Mouse (Mus musculus): ENCODE results near the gene Pla2g7.
A peak's percentile ranks its signal among the peaks of the same experiment; 100 is the strongest.

The Pla2g7 gene

DNA sequence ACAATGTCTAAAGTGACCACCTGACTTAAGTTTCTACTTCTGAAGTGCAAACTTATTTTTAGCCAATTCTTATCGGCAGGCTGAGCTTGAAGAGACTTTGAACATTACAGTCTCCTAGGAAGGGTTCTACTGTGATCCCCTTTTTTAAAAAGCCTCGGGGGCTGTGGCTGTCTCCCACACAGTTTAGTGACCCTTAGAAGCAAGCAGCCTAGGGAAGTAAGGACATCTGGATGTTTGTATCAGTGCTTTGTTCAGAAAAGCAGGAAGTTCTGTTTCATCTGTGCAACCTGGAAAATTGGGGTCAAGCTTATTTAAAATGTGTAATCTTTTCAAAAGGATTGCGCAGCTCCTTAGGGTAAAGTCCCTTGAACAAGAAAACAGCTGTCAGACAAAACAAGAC is 12.6 kb downstream of the Pla2g7 start:
- no peak for DNase-seq (ENCODE audit: low spot score in 2 of 2)

- peak; percentile 26 to 28 for DNase-seq (ENCODE audit: low spot score in 2 of 2)
Observed at GRCm38 (mm10) chr17:43581012-43581467, 13.1 kb downstream of the Pla2g7 start.

DNA sequence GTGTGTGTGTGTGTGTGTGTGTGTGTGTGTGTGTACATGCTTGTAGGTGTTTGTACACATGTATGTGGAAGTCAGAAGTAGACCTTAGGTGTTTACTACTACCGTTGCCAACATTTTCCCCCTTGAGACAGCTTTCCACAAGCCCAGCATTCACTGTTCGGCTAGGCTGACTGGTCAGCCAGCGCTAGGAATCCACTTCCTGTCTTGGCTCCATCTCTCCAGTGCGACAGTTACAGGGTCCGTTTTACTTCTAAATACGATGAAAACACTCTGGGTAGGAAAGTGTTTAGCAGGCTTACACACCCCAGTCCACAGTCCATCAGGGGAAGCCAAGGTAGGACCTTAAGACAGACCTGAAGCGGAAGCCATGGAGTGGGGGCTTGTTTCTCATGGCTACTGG is 16.9 kb downstream of the Pla2g7 start:
- DNase-seq (ENCODE audit: low spot score in 2 of 2): no peak

DNA sequence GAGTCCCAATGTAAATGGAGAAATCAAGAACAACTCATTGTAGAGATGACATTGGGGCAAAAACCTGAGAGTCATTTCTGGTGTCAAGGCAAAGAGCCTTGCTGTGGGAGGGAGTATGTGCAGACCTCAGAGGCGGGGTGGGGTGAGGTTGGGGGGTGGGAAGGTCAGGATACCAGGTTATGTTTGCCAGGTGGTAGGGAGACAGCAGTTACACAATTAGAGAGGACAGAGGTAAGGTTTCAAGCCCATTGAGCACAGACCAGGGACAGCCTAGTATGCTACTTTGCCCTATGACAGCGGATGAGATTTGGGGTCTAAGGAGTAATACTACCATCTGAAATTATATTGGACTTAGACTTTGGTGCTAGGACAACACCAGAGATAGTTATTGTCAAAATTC is 19.4 kb downstream of the Pla2g7 start:
- DNase-seq (ENCODE audit: low spot score in 2 of 2): no peak

- no peak for DNase-seq (ENCODE audit: low spot score in 2 of 2)
Observed at GRCm38 (mm10) chr17:43589750-43590149, 21.9 kb downstream of the Pla2g7 start.

DNA sequence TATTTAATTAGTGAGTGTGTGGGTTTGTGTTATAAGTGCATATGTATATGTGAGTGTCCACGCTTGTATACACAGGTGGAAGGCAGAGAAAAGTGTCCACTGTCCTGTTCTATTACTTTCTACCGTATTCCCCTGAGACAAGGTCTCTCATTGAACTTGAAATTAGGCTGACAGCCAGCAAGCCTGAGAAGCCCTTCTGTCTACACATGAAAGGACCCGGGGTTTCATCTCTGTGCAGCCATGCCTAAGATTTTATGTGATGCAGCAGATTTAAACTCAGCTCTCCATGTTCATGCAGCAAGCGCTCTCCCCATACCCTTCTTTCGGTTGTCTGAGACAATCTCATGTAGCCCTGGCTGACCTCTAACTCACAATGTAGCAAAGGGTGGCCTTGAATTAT is 22.6 kb downstream of the Pla2g7 start:
- DNase-seq (ENCODE audit: low spot score in 2 of 2): no peak

DNA sequence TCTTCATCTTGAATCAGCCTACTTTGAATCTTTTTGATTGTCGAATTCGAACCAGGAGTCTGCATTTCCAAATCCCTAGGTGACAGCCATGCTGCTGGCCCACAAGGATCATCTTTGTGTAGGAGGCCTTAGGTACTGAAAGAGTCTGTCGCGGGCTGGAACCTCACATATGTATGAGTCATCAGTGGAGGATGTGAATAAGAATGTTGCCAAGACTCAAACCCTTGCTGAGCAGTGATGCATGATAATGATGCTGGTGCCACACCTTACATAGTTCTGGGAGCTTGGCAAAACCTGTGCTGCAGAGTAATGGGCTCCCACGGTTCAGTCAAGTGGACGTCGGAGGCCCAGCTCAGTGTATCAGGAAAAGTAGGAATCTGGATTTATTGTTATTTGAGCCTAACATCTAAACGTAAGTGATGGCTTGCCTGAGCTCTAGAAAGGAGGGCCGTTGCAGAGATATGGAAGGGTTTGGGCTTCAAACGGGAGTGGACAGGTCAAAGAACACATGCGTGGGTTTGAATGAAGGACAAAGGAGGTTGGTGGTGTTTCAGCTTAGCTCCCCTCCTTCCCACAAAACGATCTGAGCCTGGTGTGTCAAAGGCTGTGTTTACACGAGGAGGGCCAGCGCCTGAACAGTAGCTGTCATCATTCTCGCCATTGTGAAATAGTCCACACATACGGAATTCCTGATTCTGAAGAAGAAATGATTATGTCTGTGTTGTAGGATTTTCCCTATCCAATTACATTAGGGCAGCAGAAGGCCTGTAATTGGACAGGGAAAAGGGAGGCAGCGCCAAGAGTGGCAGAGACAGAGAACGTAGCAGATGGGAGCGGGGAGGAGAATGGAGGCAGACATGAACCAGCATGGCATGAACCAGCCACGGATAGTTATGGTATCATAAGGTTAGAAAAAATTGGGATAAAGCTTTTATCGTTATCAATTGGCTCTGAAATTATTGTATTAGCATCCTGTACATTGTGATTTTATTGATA is 24.7 kb downstream of the Pla2g7 start:
- DNase-seq (ENCODE audit: low spot score in 2 of 2): no peak

DNA sequence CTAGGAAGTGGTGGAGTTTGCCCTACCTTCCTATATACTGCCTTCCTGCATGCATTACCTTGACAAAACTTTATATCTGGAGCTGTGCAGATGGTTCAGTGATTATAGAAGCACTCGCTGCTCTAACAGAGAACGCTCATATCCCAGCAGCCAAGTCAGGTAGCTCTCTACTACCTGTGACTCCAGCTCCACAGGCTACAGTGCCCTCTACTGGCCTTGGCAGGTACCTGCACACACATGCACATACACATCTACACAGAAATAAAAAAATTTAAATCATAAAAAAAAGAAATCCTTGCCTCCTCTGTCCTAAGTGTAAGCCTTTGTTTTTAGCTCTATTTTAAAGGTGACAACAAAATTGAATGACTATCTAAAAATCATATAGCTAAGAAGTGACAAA is 29.8 kb downstream of the Pla2g7 start:
- DNase-seq (ENCODE audit: low spot score in 2 of 2): no peak

DNA sequence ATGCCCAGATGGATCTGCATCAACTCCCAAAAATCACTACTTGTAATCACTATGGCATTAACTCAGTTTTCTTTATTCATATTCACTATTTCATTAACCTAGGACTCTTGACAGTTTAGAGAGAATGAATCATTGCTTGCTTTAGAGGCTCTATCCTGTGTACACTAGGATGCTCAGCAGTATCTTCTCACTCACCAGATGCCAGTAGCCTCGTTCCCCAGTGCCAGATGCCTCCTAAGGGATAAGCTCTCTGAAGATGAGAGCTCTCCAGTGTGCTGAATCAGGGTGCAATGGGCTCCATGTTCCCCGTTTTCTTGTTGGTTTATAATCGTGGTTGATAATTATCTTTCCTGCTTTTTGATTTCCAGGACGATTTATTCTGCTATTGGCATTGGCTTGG is 30.8 kb downstream of the Pla2g7 start:
- DNase-seq (ENCODE audit: low spot score in 2 of 2): no peak

DNA sequence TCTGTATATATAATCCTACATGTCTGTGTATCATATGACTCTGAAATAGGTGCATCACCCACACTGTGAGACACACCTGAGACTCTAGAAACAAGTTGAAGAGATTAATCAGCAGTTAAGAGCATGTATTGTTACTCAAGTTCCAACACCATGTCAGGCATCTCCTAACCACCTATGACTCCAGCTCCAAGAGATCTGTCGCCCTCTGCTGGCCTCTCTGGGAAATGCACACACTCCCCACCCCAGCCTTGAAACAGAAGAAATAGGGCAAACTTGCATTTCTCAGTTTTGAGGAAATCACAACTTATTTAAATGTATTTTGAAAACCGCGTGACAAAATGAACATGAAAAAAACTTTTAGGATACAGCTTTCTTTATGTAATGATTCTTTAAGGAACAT is 38.8 kb downstream of the Pla2g7 start:
- peak; percentile 48 to 65 for DNase-seq (ENCODE audit: low spot score in 2 of 2)

DNA sequence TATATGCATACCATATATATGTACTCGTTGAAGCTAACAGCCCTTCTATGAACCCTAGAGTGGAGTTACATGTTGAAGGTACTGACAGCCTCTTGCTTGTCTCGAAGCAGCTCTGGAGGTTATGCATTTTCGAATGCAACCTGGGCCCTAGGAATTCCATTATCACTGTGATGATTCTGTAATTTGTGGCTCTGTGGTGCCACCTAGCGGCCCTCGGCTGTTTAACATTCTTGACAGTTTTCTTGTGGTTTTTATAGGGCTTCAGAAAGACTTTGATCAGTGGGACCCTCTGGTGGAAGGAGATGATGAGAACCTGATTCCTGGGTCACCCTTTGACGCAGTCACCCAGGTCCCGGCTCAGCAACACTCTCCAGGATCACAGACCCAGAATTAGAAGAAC is 43.7 kb downstream of the Pla2g7 start:
- DNase-seq (ENCODE audit: low spot score in 2 of 2): peak; percentile 67 to 74

GRCm38 (mm10) chr17:43612221-43612620 is 44.3 kb downstream of the Pla2g7 start:
- no peak for DNase-seq (ENCODE audit: low spot score in 2 of 2)

DNA sequence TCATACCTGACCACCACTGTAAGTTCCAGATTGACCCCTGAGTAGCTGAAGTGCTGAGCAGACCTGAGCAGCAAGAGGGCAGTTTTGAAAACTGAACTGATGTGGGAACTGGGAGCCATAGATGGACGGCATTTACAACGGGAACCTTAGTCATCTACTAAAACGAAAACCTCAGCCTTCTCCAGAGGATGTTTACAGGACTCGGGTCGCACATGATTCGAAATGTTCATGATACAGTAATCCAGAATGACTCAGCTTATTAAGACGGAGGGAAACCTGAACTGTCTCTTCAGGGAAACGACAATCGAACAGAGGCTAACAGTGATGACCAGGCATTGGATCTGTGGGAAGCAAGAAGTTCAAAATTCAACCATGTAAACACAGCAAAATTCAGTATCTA is 51.3 kb downstream of the Pla2g7 start:
- no peak for DNase-seq (ENCODE audit: low spot score in 2 of 2)

GRCm38 (mm10) chr17:43622076-43622475 is 54.2 kb downstream of the Pla2g7 start:
- no peak for DNase-seq (ENCODE audit: low spot score in 2 of 2)

GRCm38 (mm10) chr17:43628246-43628645 is 60.3 kb downstream of the Pla2g7 start:
- DNase-seq (ENCODE audit: low spot score in 2 of 2): no peak

DNA sequence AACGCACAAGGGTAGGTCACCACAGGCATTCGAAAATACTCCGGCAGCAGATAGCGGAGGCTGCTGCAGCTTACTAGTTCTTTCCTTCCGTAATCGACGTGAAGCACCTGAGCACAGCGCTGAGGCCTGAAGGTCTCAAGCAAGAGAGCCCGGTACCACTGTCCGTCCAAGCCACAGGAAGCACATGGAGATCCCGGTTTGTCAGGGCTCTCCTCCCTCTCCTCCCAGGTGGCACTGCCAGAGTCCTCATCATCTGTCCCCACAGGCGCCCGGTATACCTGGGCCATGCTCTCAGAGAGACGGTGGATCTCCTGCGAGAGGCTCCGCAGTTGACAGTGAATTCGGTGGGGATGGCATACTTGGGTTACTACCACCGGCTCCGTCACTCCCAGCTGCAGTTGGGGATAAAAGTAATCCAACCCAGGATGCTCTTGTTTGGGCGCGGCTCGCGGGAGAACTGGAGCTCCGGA is 61.2 kb downstream of the Pla2g7 start:
- no peak for DNase-seq (ENCODE audit: low spot score in 2 of 2)

- peak in 1 of 2 experiments; percentile 48 for DNase-seq (ENCODE audit: low spot score in 2 of 2)
Observed at GRCm38 (mm10) chr17:43629496-43630426, 61.9 kb downstream of the Pla2g7 start, which contains the start of gene Tdrd6. TSS of gene Tdrd6 (minus strand) at chr17:43630299.

- DNase-seq (ENCODE audit: low spot score in 2 of 2): no peak
Observed at GRCm38 (mm10) chr17:43630427-43630760, 62.5 kb downstream of the Pla2g7 start.

DNA sequence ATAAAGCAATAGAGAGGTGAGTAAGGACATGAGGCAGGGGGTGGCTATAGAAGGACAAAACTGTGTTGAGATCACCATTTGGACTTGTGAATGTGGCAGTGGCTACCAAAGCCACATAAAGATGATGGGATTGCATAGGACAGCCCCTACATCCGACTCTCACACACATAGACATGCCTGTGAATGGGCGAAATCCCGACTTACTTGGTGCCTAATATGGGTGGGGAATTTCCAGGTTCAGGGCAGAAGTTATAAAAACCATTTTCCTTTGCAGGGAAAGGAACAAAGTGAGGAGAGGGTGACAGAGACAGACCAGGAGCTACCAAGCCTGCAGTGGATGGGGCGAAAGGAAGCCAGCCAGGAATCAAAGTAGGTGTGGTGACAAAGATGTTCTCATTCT is 69.2 kb downstream of the Pla2g7 start:
- no peak for DNase-seq (ENCODE audit: low spot score in 2 of 2)

DNA sequence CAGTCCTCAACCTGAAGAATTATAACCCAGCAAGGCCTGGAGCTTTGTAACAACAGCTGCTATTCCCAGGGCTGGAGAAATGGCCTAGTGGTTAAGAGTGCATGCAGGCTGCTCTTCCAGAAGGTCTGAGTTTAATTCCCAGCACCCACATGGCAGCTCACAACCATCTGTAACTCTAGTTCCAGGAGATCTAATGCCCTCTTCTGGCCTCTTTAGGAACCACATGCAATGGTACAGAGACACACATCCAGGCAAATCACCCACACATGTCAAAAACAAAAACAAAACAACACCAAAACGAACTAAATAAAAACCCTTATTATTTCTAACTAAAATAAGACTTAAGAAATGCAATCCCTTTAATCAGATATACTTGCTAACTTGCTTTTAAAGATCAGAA is 72.9 kb downstream of the Pla2g7 start:
- DNase-seq (ENCODE audit: low spot score in 2 of 2): no peak

DNA sequence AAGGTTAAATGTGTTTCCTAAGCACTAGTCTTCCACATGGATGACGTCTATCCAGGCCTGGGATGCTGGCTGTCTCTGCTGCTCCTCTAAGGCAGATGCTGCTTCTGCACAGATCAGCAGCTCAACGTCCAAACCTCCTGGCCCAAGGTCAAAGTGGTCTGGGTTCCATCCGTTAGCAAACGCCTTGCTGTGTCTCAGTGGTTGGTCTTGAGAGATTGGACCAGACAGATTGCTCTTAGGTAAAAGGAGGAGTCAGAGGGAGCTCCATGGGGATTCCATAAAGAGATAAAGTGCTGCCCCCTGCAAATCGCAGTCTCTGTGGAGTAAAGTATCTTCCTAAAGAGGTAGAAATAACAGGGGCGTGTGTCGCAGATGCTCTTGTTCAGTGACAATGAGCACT is 75.3 kb downstream of the Pla2g7 start:
- DNase-seq (ENCODE audit: low spot score in 2 of 2): no peak

DNA sequence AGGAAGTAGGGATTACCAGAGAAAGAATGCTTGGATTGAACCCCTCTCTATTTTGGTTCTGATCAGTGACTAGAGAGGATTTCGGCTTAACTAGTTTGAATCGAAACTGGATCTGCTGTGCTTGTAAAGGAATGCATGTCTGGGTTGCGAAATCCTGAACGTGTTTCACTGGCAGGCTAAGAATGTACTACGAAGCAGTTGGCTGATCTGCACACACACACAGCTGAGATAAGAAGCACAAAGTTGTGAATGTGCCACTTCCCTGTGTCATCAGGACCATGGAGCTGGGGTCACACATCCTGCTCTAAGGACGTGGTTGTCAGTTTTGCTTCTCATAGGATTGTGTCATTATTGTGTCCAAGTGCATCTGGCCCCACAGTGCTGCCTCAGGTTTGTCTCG is 76.5 kb downstream of the Pla2g7 start:
- DNase-seq (ENCODE audit: low spot score in 2 of 2): no peak
